Mouse (Mus musculus): ENCODE results near the gene Mctp1. TPM values are rescaled to one million over a fixed set of nuclear protein-coding genes. Genes with fewer than 3 reads are reported as not detected.

Mctp1 gene
- total and polyA plus RNA-seq, 3 experiments, result not detected

DNA sequence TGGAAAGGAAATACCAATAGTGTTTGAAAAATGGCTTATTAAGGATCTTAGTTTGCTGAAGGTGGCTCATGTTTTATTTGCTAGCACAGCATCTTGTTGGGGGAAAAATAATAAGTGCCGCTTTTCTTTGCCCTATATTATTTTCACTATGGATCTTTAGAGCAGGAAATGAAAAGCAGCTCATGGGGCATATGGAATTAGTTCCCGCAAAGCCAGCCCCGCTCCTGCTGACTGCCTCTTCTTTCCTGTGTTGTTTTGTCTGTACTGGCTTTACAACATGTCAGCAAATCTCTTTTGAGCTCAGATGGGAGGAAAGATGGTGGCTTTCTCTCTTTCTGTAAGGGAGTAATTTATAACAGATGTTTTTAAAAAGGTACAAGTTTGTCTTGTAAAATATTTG lies 618.3 kb downstream of the Mctp1 start:
- TF ChIP-seq ZMIZ1 (IDR thresholded peaks at IDR 0.05; ENCODE audit: low read depth, low read length), result no peak
- no peaks in the 10 kb centered on the region for H3K79me2 ChIP-seq (ENCODE audit: control insufficient read depth, insufficient read depth, low read length, poor library complexity)

DNA sequence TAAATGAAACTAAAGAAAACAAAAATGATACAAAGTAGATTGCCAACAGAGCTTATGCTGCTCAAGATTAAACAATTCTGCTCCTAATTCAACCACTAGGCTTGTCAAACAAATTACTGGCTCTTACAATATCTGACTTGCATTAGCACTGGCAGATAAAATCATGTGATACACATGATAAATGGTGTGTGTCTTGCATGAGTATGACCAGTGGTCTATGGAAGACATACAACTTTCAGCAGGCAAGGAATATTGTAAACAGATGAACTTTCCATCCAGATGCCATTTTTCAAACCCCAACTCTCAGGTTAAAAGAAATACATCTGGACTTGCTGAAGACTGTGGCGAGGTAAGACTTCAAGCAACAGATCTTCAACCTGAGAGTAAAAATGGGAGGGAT lies 619.3 kb downstream of the Mctp1 start:
- Histone ChIP-seq H3K27me3 (ENCODE audit: control insufficient read depth in 1 of 2, insufficient read depth in 2 of 2, low read length in 2 of 2) (no peaks in the 10 kb centered on the region), H3K4me3 (ENCODE audit: control insufficient read depth in 1 of 2, insufficient read depth in 1 of 2, low read depth in 2 of 2, low read length in 2 of 2) (no peak overlapping the region), H3K27ac (ENCODE audit: control insufficient read depth, low read depth, low read length) (no peak overlapping the region), H3K79me2 (ENCODE audit: control insufficient read depth, insufficient read depth, low read length, poor library complexity) (no peaks in the 10 kb centered on the region), H3K36me3 (ENCODE audit: control insufficient read depth in 1 of 2, insufficient read depth in 2 of 2, low read length in 2 of 2) (no peaks in the 10 kb centered on the region), H3K9me3 (replicated peaks; ENCODE audit: insufficient read depth, low read length) (no peaks in the 10 kb centered on the region), H3K4me1 (ENCODE audit: control insufficient read depth in 1 of 2, insufficient read depth in 2 of 2, low read length in 2 of 2) (no peaks in the 10 kb centered on the region), H3K9ac (ENCODE audit: control insufficient read depth, low read depth, low read length, poor library complexity, severe bottlenecking) (no peak overlapping the region)
- no peak for DNase-seq (ENCODE audit: low read depth, low spot score)
- TF ChIP-seq USF1 (IDR thresholded peaks at IDR 0.05; ENCODE audit: low read depth, low read length) (no peak), MAZ (IDR thresholded peaks at IDR 0.05; ENCODE audit: low read depth, low read length) (no peak), SIN3A (IDR thresholded peaks at IDR 0.05; ENCODE audit: low read length) (no peak), TAL1 (IDR thresholded peaks at IDR 0.05; ENCODE audit: low read length) (no peak), EP300 (IDR thresholded peaks at IDR 0.05; ENCODE audit: low read depth in 1 of 2, low read length in 2 of 2) (no peak), BHLHE40 (IDR thresholded peaks at IDR 0.05; ENCODE audit: borderline replicate concordance, low read depth, low read length) (no peak), GATA1 (IDR thresholded peaks at IDR 0.05; ENCODE audit: low read depth, low read length) (no peak), POLR2A (IDR thresholded peaks at IDR 0.05; ENCODE audit: control insufficient read depth in 1 of 2, insufficient read depth in 1 of 2, low read depth in 1 of 2, low read length in 2 of 2, poor library complexity in 1 of 2) (no peak), POLR2AphosphoS5 (IDR thresholded peaks at IDR 0.05; ENCODE audit: borderline replicate concordance, low read depth, low read length) (no peak), ELF1 (IDR thresholded peaks at IDR 0.05; ENCODE audit: low read depth, low read length) (no peak)

More for the DNA sequence above, 618.3 kb downstream of the Mctp1 start:
- Histone ChIP-seq H3K36me3 (ENCODE audit: control insufficient read depth in 1 of 2, insufficient read depth in 2 of 2, low read length in 2 of 2) (no peaks in the 10 kb centered on the region), H3K4me1 (ENCODE audit: control insufficient read depth in 1 of 2, insufficient read depth in 2 of 2, low read length in 2 of 2) (no peaks in the 10 kb centered on the region), H3K9me3 (replicated peaks; ENCODE audit: insufficient read depth, low read length) (no peaks in the 10 kb centered on the region), H3K27me3 (ENCODE audit: control insufficient read depth in 1 of 2, insufficient read depth in 2 of 2, low read length in 2 of 2) (no peaks in the 10 kb centered on the region), H3K4me3 (ENCODE audit: control insufficient read depth in 1 of 2, insufficient read depth in 1 of 2, low read depth in 2 of 2, low read length in 2 of 2) (no peak overlapping the region), H3K9ac (ENCODE audit: control insufficient read depth, low read depth, low read length, poor library complexity, severe bottlenecking) (no peak overlapping the region), H3K27ac (ENCODE audit: control insufficient read depth, low read depth, low read length) (no peak overlapping the region)
- DNase-seq (ENCODE audit: low read depth, low spot score), result no peak

DNA sequence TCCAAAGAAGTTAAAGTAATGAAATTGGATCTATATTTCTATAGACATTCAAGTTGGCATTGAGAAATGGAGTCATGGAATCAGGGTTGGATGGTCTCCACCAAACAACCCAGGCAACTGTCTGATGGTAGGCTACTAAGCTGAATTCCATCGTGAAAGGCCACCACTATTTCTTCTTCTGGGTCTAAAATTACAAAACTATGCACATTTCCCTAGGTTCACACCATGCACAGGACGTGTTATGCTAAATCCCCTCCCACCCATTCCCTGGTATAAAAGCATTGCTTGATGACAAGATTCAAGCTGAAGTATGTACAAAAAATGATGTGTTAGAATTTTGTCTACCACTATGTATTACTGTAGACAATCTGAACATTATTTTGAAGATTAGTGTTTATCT lies 634.5 kb downstream of the Mctp1 start:
- no peaks in the 10 kb centered on the region for H3K36me3 ChIP-seq (ENCODE audit: control insufficient read depth in 1 of 2, insufficient read depth in 2 of 2, low read length in 2 of 2)
- H3K27ac ChIP-seq (ENCODE audit: control insufficient read depth, low read depth, low read length), result no peak overlapping the region
- no peaks in the 10 kb centered on the region for H3K79me2 ChIP-seq (ENCODE audit: control insufficient read depth, insufficient read depth, low read length, poor library complexity)
- TF ChIP-seq POLR2AphosphoS2 (IDR thresholded peaks at IDR 0.05; ENCODE audit: low read length) (no peak), POLR2AphosphoS5 (IDR thresholded peaks at IDR 0.05; ENCODE audit: borderline replicate concordance, low read depth, low read length) (no peak), JUND (IDR thresholded peaks at IDR 0.05; ENCODE audit: low read depth, low read length) (no peak), MXI1 (IDR thresholded peaks at IDR 0.05; ENCODE audit: low read depth, low read length) (no peak), MAZ (IDR thresholded peaks at IDR 0.05; ENCODE audit: low read depth, low read length) (no peak), E2F4 (IDR thresholded peaks at IDR 0.05; ENCODE audit: borderline replicate concordance, low read depth, low read length) (no peak), BHLHE40 (IDR thresholded peaks at IDR 0.05; ENCODE audit: borderline replicate concordance, low read depth, low read length) (no peak), CHD2 (IDR thresholded peaks at IDR 0.05; ENCODE audit: low read length) (no peak), USF1 (IDR thresholded peaks at IDR 0.05; ENCODE audit: low read depth, low read length) (no peak), MYB (IDR thresholded peaks at IDR 0.05; ENCODE audit: low read depth, low read length) (no peak), ZC3H11A (IDR thresholded peaks at IDR 0.05; ENCODE audit: low read depth, low read length) (no peak), MAX (IDR thresholded peaks at IDR 0.05; ENCODE audit: low read length) (no peak), EP300 (IDR thresholded peaks at IDR 0.05; ENCODE audit: low read depth in 1 of 2, low read length in 2 of 2) (no peak), RAD21 (IDR thresholded peaks at IDR 0.05; ENCODE audit: low read depth, low read length) (no peak), ELF1 (IDR thresholded peaks at IDR 0.05; ENCODE audit: low read depth, low read length) (no peak), TAL1 (IDR thresholded peaks at IDR 0.05; ENCODE audit: low read length) (no peak), CTCF (IDR thresholded peaks at IDR 0.05 in 2 of 3, conservative IDR thresholded peaks at IDR 0.05 in 1 of 3; ENCODE audit: control insufficient read depth in 1 of 3, insufficient read depth in 1 of 3, low read depth in 2 of 3, low read length in 3 of 3, poor library complexity in 1 of 3, severe bottlenecking in 1 of 3) (no peak), KAT2A (conservative IDR thresholded peaks at IDR 0.05; ENCODE audit: low read depth, low read length) (no peak), ZMIZ1 (IDR thresholded peaks at IDR 0.05; ENCODE audit: low read depth, low read length) (no peak)
- no peaks in the 10 kb centered on the region for H3K9me3 ChIP-seq (replicated peaks; ENCODE audit: insufficient read depth, low read length)
- H3K9ac ChIP-seq (ENCODE audit: control insufficient read depth, low read depth, low read length, poor library complexity, severe bottlenecking), result no peak overlapping the region
- no peak for DNase-seq (ENCODE audit: low read depth, low spot score)
- H3K4me3 ChIP-seq (ENCODE audit: control insufficient read depth in 1 of 2, insufficient read depth in 1 of 2, low read depth in 2 of 2, low read length in 2 of 2), result no peak overlapping the region
- H3K4me1 ChIP-seq (ENCODE audit: control insufficient read depth in 1 of 2, insufficient read depth in 2 of 2, low read length in 2 of 2), result no peaks in the 10 kb centered on the region
- no peaks in the 10 kb centered on the region for H3K27me3 ChIP-seq (ENCODE audit: control insufficient read depth in 1 of 2, insufficient read depth in 2 of 2, low read length in 2 of 2)
